Mouse (Mus musculus) right cerebral cortex, postnatal 10 days (tissue): Measurements from ENCODE around the gene Vps36.

Source experiments
- DNase-seq, 2 experiments: peaks; one replicate each; pipeline ENCODE4 v3.0.0; 2021; ENCODE audit warnings: low spot score in 2 of 2

The Vps36 gene

DNA sequence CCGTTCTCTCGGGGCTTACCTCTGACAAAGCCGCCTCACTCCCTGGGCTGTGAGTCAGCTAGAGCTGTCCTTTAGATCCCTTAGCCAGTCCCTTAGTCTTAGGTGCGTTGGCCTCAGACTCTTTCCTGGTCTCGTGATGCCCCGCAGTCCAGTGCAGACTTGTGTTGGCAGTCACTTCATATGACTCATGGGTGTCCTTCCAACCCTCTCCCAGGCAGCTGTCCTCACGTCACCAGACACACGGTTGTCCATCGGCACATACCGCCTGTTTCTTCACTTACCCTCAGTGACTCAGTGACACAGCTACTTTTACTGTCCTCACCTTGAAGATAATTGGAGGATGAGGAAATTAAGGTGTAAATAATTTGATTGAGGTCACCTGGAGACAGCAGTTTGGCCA, 22.2 kb downstream of the Vps36 start:
- no peak for DNase-seq

DNA sequence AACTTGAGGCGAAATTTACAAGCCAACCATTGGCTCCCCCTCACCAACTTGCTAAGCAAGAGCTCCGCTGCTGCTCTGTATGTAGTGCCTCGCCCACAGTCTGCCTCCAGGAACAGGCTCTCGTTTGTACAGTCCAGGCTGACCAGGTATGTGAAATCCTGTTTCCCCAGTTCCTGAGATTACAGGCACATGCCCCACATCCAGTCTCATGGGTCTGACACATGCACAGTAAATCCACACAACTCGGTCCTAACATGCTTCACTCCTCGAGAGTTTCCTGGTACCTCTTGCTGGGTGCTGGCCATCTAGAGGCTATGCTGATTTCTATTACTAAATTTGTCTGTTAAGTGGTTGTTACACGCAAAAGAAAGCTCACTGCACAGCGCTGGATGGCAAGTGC, 33.8 kb downstream of the Vps36 start:
- no peak for DNase-seq

DNA sequence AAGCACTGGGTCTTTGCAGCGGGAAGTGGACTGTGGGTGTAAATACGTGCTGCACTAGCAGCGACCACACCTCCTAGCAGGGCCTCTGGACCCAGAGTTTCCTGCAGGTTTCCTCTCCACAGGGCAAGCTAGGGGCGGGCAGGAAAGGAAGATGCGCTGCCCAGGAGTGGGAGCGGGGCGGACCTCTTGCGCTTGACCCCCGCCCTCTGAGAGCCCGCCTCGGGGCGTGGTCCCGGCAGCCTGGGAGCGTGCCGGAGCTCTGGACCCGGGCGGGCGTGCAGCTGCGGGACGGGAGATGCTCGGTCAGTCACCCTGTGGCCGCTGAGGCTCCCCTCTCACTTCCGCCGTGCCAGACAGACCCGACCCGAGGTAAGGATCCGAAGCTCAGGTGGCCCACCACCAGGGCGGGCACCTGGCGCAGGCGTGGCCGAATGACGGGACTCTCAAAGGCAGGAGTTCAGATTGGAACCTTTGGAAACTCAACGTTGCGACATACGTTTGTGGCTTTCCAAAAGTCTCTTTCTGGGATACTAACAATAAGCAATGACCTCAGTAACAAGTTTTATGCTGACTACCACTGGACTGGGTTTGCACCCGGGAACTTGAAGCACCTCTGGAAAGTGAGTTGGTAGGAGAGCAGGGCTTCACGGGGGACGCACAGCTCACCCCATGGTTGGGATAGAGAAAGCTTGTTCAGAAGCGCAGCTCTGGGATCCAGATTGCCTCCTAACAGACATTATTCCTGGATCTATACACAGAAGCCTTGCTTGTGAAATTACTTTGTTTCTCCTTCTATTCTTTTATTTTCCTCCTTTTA, 34.7 kb downstream of the Vps36 start, which contains the start of gene Thsd1:
Thsd1 (plus strand) TSS at position 253 of the 817 bp plus-strand sequence.
- no peak for DNase-seq

DNA sequence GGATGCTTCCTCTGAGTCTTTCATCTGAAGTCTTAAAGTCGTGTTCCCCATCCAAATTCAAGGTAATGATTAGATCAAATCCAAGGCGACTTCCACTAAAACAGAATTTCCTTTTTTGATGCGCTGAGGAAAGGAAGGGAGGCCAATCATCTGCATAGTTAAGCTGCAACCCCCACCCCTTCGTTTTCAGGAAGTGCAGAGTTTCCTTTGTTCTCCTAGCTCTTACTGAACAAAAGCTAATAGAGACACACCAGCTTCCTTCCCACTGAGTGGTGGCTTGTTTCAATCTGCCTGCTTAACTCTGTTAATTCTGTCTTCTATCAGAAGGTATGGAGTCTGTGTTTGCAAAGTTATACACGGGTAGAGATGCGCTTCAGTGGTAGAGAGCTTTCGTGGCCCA, 36.0 kb downstream of the Vps36 start:
- no peak for DNase-seq

DNA sequence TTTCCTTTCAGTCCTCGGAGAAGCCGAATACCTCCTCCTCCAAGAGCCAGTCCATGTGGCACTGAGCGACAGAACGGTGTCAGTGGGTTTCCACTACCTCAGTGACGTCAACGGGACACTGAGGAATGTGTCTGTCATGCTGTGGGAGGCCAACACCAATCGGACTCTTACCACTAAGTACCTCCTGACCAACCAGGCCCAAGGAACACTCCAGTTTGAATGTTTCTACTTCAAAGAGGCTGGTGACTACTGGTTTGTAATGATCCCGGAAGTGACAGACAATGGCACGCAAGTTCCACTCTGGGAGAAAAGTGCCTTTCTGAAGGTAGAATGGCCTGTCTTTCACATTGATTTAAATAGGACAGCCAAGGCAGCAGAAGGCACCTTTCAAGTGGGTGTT, 50.4 kb downstream of the Vps36 start:
- no peak for DNase-seq

DNA sequence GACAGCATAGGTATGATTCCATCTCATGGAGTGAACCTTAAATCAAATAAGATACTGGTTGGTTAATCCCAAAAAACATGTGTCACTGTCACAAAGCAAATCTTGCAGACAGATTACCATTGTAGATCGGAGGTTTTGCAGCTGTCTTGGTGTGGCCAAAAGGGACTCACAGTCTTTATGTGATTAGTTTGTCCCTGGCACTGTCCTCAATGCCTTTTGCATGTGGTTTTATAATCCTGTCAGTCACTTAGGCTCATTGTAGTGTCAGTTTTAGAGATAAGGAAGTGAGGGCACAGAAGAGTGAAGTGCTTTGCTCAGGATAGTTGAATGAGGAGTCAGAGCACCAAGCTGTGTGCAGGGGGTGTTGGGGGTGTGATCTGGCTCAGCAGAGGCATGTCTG, 53.1 kb downstream of the Vps36 start:
- no peak for DNase-seq

DNA sequence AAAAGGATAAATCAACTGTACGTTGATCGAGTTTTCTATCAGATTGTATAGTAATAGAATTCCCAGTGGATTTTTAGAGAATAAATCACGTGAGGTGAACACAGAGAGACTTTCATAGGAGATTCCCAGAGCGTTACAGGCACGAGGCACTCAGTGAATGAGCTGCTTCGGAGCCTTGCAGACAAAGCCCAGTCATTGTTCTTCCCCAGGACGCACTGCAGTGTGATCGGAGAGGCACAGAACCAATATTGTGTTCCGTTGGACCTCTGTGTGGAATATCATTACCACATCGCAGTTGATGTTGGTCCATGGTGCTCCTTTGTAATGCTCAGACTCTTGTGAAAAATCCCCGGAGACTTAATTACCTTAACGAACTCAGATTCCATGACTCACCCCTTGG, 55.3 kb downstream of the Vps36 start:
- no peak for DNase-seq

DNA sequence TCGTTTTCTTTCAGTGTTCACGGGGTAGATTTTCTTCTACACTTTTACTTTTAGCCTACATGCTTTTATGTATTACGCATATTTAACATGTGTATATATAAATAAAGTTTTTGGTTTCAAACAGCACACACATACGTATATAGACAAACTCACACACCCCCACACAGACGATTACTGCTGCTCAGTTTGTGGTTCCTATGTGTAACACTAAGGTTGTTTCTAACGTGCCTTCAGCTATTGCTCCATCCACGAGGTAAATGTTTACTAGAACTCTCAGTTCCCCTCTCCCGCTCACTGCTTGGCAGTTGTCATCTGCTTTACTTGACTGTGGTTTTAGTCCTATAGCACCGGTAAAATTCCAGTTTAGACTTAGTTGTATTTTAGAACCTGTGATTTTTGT, 56.5 kb downstream of the Vps36 start:
- no peak for DNase-seq

DNA sequence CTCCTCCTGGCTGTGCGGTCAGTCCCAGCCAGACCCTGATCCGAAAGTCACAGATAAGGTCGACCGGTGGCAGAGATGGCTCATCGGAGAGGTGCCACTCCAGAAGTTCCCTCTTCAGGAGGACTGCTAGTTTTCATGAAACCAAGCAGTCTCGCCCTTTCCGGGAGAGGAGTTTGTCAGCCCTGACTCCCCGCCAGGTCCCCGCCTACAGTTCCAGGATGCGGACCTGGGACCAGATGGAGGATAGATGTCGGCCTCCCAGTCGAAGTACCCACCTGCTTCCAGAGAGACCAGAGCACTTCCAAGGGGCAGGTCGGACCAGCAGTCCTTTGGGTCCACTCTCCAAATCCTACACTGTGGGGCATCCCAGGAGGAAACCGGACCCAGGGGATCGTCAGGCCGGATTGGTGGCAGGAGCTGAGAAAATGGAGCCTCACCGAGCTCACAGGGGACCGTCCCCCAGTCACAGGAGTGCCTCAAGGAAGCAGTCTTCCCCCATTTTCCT, 66.4 kb downstream of the Vps36 start:
- no peak for DNase-seq

DNA sequence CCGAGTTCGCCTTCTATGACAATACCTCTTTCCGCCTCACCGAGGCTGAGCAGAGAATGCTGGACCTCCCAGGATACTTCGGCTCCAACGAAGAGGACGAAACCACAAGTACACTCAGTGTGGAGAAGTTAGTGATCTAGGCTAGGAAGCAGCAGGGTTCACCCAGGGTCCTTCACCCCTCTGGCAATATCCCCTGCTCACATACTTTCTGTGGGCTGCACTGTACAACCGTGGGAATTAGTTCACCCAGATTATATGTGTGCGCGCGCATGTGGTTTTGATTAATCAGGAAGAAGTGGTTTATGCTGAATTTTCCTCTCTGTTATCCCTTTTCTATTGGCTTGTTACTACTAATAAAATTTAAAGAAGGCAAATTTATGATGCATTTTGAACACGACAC, 66.9 kb downstream of the Vps36 start:
- no peak for DNase-seq

DNA sequence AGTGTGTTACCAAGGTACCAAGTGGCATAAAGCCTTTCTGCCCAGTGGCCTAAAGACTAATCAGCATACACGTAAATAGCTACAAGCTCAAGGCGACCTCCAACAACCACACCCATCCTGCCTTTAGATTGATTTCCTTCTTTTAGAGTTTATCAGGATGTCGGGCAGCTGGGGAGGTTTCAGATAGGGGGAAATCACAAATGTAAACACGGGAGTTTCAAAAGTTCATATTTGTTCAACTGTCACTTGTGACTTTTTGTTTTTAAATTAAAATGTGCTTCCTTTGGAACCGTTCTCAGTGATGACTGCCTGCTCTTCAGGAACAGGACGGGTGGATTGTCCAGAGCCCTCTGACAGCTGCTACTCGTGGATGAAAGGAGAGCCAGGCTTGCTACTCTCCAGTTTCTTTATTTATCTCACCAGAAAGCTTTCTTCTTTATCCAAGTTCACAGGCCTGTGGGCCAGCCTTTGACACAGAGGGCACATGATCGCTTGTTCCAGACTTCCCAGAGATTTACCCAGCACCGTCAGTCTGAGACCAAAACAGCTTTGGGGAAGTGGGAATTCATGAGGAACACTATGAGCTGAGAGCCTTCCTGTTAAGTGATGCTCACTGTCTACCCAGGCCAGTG, 67.6 kb downstream of the Vps36 start:
- no peak for DNase-seq

DNA sequence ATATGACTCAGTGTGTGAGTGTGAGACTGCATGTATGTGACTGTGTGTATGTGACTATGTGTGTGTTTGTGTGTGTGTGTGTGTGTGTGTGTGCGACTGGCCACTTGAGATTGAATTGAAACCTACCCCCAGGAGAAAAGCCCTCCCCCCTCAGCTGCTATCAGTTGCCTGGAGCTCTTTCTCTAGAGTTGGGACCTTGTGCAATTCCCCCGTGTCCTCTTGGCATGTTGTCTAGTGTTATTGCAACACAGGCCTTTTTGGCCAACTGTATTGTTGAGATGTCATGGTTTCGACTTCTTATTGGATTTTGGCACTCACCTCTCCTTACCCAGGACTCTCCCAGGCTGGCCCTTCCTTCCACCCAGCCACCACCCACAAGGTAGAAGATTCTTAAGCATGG, 69.7 kb downstream of the Vps36 start:
- no peak for DNase-seq

DNA sequence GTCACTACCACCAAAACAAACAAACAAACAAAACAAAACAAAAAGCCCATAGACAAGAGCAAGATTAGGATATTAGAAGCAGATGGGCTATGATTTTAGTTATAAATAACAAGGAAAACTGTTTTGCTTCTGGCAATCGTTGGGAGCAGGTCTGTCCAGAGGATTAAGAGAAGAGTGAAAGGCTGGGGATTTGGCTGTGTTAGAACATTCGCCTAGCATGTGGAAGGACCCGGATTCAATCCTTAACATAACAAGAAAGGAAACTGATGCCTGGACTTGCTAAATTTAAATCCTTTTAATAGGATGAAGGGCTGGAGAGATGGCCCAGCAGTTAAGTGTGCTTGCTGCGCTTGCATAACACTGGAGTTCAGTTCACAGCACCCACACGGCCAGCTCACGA, 71.7 kb downstream of the Vps36 start:
- no peak for DNase-seq

DNA sequence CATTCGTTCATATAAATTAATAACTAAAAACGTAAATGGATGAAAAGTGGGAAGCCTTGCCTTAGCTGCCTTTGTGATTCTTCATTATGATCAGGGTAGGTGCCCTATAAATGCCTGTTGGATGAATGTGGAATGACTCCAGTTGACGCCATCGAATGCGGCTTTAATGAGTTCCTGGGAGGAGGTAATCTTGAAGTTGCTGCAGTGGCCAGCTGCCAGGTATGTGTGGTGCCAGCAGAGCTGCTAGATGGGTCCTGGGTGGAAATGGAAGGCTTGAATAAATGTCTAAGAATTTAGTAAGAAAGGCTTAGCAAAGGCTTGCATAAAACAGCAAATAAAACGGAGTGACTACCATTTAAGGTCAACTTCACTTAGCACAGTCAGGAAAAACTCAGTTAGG, 72.2 kb downstream of the Vps36 start:
- peak; percentile 34 to 37 for DNase-seq

DNA sequence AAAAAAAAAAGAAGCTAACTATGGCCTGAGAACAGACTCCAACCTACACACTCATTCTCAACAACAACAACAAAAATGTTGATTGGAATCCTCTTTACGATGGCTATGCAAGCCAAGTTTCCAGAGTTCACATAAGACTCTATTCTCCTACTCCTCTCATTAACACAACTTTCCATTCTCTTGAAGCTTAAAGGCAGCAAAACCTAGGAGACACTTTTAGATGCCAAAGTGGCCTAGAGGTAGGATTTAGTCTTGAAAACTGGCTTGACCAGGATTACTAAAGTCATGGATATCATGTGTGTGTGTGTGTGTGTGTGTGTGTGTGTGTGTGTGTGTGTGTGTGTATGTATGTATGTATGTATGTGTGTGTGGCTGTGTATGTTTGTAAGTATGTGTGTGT, 72.6 kb downstream of the Vps36 start:
- DNase-seq: no peak

DNA sequence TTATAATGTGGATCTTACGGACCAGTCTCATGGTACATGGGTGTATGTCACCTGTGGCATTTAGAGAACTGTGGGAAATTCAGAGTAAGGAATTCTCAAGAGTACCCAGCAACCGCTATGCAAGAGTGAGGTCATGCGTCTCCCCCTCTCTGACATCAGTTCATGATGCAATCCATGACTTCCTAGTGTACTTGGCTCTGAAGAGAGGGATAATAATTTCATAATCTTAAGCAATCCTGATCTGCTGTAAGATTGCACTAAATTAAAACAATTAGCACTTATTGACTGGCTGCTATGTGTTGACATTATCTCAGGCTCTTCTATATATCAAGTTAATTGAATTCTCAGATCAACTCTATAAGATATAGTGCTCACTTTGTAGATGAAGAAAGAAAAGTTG, 74.2 kb downstream of the Vps36 start:
- DNase-seq: no peak
